Mouse (Mus musculus) ES-E14 (cell line): ENCODE measurements around the gene Kcnq5.

Experiments
- CHD2 ChIP-seq: IDR thresholded peaks from 2 replicates; pipeline ENCODE4 v1.6.1; 2014; ENCODE audit warnings: mild to moderate bottlenecking, low read depth, low read length, inconsistent platforms
- MAFK ChIP-seq: IDR thresholded peaks from 2 replicates; pipeline ENCODE4 v1.6.1; 2014; ENCODE audit warnings: mild to moderate bottlenecking, low read depth, low read length, inconsistent platforms; ENCODE audit not compliant: insufficient read depth
- ZC3H11A ChIP-seq: IDR thresholded peaks from 2 replicates; pipeline ENCODE4 v1.6.1; 2012; ENCODE audit warnings: low read depth, mild to moderate bottlenecking, inconsistent platforms, low read length, borderline replicate concordance
- ZNF384 ChIP-seq: IDR thresholded peaks from 2 replicates; pipeline ENCODE4 v1.6.1; 2012; ENCODE audit warnings: low read depth, low read length, inconsistent platforms

DNA sequence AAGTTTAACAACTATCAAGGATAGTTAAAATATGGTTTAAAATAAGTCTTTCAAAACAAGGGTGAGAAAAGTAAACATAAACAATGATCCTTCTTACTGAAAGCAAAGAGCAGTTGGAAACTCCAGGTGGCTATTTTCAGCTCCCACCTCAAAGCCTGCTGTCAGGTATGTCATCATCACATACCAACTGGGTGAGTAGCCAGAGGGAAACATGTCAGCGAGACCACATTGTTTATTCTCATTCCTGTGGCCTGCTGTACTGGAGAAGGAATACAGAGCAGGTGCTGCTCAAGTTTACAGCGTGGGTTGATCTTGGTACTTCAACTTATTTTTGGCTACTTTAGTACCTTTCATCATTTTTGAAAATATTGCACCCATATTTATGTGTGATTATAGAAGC lies 347.8 kb downstream of the Kcnq5 start:
- no peak for TF ChIP-seq ZC3H11A
- TF ChIP-seq MAFK: no peak
- no peak for TF ChIP-seq CHD2
- TF ChIP-seq ZNF384: no peak
